Mouse (Mus musculus) thymus, adult 2 months (tissue): ENCODE measurements around the gene Ghitm. TPM values are rescaled to one million over a fixed set of nuclear protein-coding genes. Genes with fewer than 3 reads are reported as not detected.
A peak's percentile ranks its signal among the peaks of the same experiment; 100 is the strongest.
"Not testable (repeated sequence)": the region's sequence is repeated elsewhere in the genome, so short reads cannot be mapped to it uniquely, and the experiment has no call there.

Experiments
- DNase-seq: peaks from one replicate; pipeline ENCODE4 v3.0.0; 2021
- H3K27ac ChIP-seq: fragments of 200-500 bp; 2 replicates; pipeline ENCODE4 v1.5.1; 2012; ENCODE audit warnings: low read length, control low read depth; ENCODE audit not compliant: control insufficient read depth, insufficient read depth
- H3K27me3 ChIP-seq: fragments of 200-500 bp; 2 replicates; pipeline ENCODE4 v1.6.1; 2012; ENCODE audit warnings: mild to moderate bottlenecking, low read length, moderate library complexity, mixed read lengths; ENCODE audit not compliant: control insufficient read depth, insufficient read depth
- H3K36me3 ChIP-seq: fragments of 200-500 bp; 2 replicates; pipeline ENCODE4 v1.6.1; 2012; ENCODE audit warnings: mild to moderate bottlenecking, low read length, moderate library complexity; ENCODE audit not compliant: control insufficient read depth, insufficient read depth
- H3K4me1 ChIP-seq: fragments of 200-500 bp; replicated peaks from 2 replicates; pipeline ENCODE4 v1.6.1; 2012; ENCODE audit warnings: low read length; ENCODE audit not compliant: control insufficient read depth, insufficient read depth
- H3K4me3 ChIP-seq: fragments of 200-500 bp; 2 replicates; pipeline ENCODE4 v1.5.1; 2012; ENCODE audit warnings: mild to moderate bottlenecking, low read length, control low read depth, moderate library complexity; ENCODE audit not compliant: control insufficient read depth, insufficient read depth
- CTCF ChIP-seq: fragments of 200-500 bp; IDR thresholded peaks from 2 replicates; pipeline ENCODE4 v1.5.1; 2012; ENCODE audit warnings: mild to moderate bottlenecking, control low read depth, low read length, moderate library complexity, borderline replicate concordance; ENCODE audit not compliant: control insufficient read depth, poor library complexity, insufficient read depth; ENCODE audit errors: extremely low read depth
- POLR2A ChIP-seq: fragments of 200-500 bp; IDR thresholded peaks from 2 replicates; pipeline ENCODE4 v1.6.1; 2012; ENCODE audit warnings: mild to moderate bottlenecking, low read length, control low read depth, moderate library complexity; ENCODE audit not compliant: control insufficient read depth, poor library complexity, insufficient read depth; ENCODE audit errors: extremely low read depth
- WGBS: fragments of 180-500 bp; shearing (Covaris S2); methylation state at CpG from one replicate; pipeline ENCODE4 v1.1.7; 2018; 5-methylcytosine and 5-hydroxymethylcytosine counted together
- polyA plus RNA-seq: library from polyadenylated mRNA; depleted of rRNA; stranded (reverse); fragments of >200 nt; gene quantifications from 2 replicates; pipeline ENCODE4 v1.2.3, GENCODE M21; 2012

The Ghitm gene
- polyA plus RNA-seq, 1 experiment: 115 TPM

DNA sequence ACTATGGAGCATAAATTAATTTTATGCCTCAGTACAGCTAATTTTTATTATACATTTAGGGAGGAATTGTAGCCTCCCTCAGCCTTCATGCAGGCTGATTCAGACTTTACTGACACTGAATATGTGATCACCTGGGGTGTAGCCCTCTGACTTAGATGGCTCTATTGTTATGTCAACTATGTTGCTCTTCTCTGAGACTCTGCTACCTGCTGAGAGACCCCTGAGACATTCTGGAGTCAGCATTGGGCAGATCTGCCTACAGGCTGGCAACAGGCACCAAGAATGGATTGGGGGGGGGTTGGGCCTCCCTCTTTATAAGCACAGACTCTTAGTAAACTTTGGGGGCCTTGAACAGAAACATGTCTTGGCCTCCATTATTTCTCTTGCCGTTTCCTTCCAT lies 19.3 kb upstream of the Ghitm start:
- Histone ChIP-seq H3K36me3 (no peaks in the 10 kb centered on the region), H3K27ac (no peak overlapping the region), H3K27me3 (no peaks in the 10 kb centered on the region), H3K4me3 (no peak overlapping the region), H3K4me1 (no peaks in the 10 kb centered on the region)
- WGBS: 89% methylated on average over 1 of the region's 1 CpGs
- DNase-seq: no peak
- TF ChIP-seq POLR2A (no peak), CTCF (no peak)

DNA sequence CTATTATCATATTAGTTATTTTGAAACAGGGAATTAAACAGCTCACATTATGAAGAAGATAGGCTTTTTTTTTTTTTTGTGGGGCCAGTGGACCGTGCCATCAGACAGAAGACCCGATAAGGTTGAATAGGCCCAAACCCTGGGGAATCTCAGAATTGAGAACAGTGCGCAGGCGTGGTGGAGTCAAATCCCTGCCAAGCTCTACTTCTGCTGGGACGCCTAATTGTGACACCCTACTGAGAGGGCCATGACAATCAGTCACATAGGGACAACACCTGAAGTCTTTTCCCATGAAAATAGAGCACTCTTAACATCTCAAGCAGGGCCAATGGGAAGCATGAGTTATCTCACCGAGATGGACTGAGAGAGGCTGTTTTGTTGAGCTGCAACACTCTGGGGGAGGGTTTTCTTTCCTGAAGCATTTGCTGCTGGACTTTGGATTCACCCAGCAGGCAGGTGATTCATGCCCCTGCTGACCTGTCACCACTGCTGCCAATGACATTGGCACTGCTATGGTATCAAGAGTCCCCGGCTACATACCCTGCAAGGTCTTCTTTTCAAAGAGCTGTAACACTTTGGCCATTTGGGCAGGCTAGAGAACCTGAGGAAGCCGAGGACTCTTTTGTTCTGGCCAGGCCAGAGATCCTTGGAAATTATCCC lies 4.1 kb upstream of the Ghitm start:
- DNase-seq: no peak
- no peak overlapping the region for H3K27ac ChIP-seq
- H3K27me3 ChIP-seq: no peaks in the 10 kb centered on the region
- TF ChIP-seq POLR2A (no peak), CTCF (no peak)
- H3K4me1 ChIP-seq: no peaks in the 10 kb centered on the region
- H3K36me3 ChIP-seq: no peaks in the 10 kb centered on the region
- 91% methylated on average over 8 of the region's 8 CpGs for WGBS
- H3K4me3 ChIP-seq: no peak overlapping the region

DNA sequence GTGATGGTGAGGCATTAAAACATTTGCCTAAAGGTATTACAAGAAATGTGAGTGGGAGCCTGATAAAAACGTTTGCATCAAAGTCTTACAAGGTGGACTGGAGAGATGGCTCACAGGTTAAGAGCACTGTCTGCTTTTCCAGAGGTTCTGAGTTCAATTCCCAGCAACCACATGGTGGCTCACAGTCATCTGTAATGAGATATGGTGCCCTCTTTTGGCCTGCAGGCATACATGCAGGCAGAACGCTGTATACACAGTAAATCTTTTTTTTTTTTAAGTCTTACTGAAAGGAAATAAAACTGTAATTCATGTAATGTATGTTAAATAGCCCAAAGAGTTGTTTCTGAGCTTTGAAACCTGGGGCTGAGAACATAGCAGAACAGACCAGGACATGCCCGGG lies 2.5 kb upstream of the Ghitm start:
- not testable (repeated sequence) for H3K27me3 ChIP-seq, H3K27ac ChIP-seq, DNase-seq, H3K4me1 ChIP-seq, H3K4me3 ChIP-seq, H3K36me3 ChIP-seq
- 92% methylated on average over 3 of the region's 3 CpGs for WGBS

DNA sequence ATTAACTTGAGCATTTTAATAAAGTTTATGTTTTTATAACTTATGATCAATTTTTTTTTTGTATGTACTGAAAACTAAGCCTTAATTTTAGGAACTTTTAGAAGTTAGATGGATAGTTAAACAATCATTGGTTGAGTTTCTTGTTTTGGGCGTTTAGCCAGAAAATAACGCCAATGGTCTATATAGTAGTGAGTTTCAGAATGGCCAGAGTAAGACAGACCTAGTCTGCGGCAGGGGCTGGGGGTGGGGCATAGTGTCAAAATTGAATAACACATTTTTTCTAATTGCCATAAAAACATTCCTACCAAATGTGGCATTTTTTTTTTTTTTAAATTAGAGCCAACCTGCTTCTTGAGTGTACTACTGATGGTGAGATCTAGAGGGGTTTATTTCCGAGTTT lies 1.0 kb upstream of the Ghitm start:
- Histone ChIP-seq H3K4me3 (no peak overlapping the region), H3K27ac (no peak overlapping the region), H3K27me3 (no peaks in the 10 kb centered on the region), H3K36me3 (peaks cover 16% of the 10 kb centered on the region), H3K4me1 (no peaks in the 10 kb centered on the region)
- TF ChIP-seq POLR2A: no peak
- TF ChIP-seq CTCF: no peak
- 90% methylated on average over 4 of the region's 4 CpGs for WGBS
- no peak for DNase-seq

DNA sequence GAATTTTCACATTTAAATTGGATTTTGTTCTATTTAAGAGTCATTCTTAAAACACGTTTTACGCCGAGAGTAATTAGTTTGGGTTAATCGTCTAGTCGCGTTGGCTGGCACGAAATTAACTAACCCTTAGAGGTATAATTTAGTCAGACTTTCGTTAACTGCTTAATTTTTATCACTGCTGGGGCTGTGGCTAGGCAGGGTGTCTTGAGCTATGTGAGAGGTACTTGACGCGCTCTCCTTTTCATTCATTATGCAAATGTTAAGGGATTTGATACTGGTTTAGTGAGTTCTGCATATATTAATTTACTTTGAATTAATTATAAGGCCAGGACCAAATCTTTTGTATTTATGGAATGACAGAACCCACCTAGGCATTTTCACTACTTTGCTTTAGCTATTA lies 599 bp upstream of the Ghitm start:
- WGBS: 4% methylated on average over 10 of the region's 10 CpGs
- TF ChIP-seq POLR2A: no peak
- no peak for TF ChIP-seq CTCF
- Histone ChIP-seq H3K27me3 (no peaks in the 10 kb centered on the region), H3K27ac (no peak overlapping the region), H3K4me3 (peak overlapping the region; percentile 47), H3K4me1 (no peaks in the 10 kb centered on the region), H3K36me3 (peaks cover 18% of the 10 kb centered on the region)
- DNase-seq: no peak

DNA sequence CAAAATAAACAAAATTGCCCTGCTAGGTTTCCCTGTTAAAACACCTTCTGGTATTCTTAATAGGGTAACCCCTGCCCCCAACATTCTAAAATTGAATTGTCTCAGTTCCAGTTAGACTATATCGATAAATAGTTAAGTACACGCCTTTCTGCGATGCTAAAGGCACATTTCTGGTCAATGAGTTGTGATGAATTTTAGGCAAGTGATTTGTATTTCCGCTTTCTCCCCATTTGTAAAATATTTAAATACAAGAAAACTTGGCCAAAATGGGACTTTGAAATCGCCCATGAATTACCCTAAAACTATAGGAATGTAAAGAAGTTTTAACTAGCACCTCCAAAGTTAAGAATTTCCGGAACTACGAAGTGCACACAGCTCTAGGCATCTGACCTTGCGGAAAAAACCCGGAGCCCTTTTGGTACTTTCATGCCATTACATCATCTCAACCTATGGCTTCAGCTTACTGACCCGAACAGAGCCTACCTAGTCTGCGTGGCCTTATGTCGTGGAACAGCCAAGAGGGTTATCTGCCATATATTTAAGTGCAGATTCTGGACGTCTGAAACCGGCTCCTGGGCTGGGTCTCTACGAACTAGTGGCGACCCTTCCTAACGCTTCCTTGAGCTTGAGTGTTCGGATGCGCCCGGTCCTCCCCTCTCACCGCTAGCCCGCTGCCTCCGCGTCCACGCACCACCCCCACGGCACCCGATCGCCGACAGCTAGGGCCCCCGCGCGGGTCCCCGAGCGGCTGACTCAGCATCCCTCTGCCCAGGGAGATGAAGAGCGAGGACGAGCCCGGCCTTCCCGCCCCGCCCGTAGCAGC lies 557 bp downstream of the Ghitm start:
- Histone ChIP-seq H3K36me3 (peaks cover 26% of the 10 kb centered on the region), H3K4me1 (no peaks in the 10 kb centered on the region), H3K27me3 (no peaks in the 10 kb centered on the region), H3K4me3 (peak overlapping the region; percentile 71), H3K27ac (no peak overlapping the region)
- under 1% methylated on average over 40 of the region's 40 CpGs for WGBS
- no peak for DNase-seq
- TF ChIP-seq CTCF (no peak), POLR2A (no peak)
